Mouse (Mus musculus): ENCODE results near the gene Acadl.

DNA sequence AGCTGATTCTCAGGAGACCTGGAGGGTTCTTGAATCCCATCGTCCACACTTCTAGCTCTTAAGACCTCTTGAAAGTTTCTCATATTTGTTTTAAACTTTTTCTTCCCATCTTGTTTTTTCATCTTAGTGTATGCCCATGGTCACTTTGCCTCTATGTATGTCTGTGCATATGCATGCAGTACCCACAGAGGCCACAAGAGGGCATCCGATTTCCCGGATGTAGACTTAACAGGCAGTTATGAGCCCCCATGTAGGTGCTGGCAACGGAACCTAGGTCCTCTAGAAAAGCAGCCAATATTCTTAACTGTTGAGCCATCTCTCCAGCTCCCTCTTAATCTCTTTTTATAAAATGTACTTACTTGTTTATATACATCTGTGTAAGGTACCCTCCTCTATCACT is 15.6 kb downstream of the Acadl start:
- TF ChIP-seq CTCF (IDR thresholded peaks at IDR 0.05; ENCODE audit: borderline replicate concordance, extremely low read depth, insufficient read depth, insufficient read length), result peak; percentile 52; the same call in 1 of the 2 replicates
- no peak for TF ChIP-seq POLR2A (IDR thresholded peaks at IDR 0.05; ENCODE audit: borderline replicate concordance, extremely low read depth, insufficient read depth, insufficient read length, poor library complexity, severe bottlenecking)

All from brain, embryonic 14.5 days (tissue).